Mouse (Mus musculus): ENCODE data around the gene Galntl6. TPM values are rescaled to one million over a fixed set of nuclear protein-coding genes. Genes with fewer than 3 reads are reported as not detected.

Galntl6 gene
- not detected for polyA plus RNA-seq (2012; fragmentation: generic; extraction: Trizol)

- TF ChIP-seq POLR2A (IDR thresholded peaks at IDR 0.05; ENCODE audit: insufficient read length, low read depth) (no peak), CEBPB (IDR thresholded peaks at IDR 0.05; ENCODE audit: insufficient read depth, poor library complexity, severe bottlenecking) (no peak), E2F4 (IDR thresholded peaks at IDR 0.05; ENCODE audit: insufficient read depth) (no peak), POLR2AphosphoS2 (IDR thresholded peaks at IDR 0.05; ENCODE audit: insufficient read length, low read depth) (no peak), MYOD1 (IDR thresholded peaks at IDR 0.05; ENCODE audit: control insufficient read depth in 1 of 3, insufficient read length in 2 of 3, low read depth in 2 of 3) (no peak), USF1 (IDR thresholded peaks at IDR 0.05; ENCODE audit: low read depth) (no peak), TCF12 (IDR thresholded peaks at IDR 0.05; ENCODE audit: insufficient read depth, poor library complexity, severe bottlenecking) (no peak), TCF3 (IDR thresholded peaks at IDR 0.05; ENCODE audit: insufficient read length, low read depth) (no peak)
- Histone ChIP-seq H3ac (ENCODE audit: control insufficient read depth, insufficient read length) (no peak within 1 kb of the TSS), H3K4me3 (peak within 1 kb of the TSS; percentile 20), H3K79me2 (ENCODE audit: control insufficient read depth, insufficient read depth) (no peaks in the 10 kb centered on the region), H3K36me3 (ENCODE audit: control insufficient read depth, insufficient read depth) (no peaks in the 10 kb centered on the region), H3K4me2 (ENCODE audit: low read depth) (peak within 1 kb of the TSS; percentile 61), H3K27me3 (ENCODE audit: control insufficient read depth, insufficient read depth, insufficient read length) (no peaks in the 10 kb centered on the region)
These were observed at the start of gene Galntl6 for GRCm38 (mm10) chr8:58912196-58912839. Gene Galntl6 (minus strand): TSS chr8:58912640.

- H3K79me2 ChIP-seq (ENCODE audit: control insufficient read depth, insufficient read depth): no peaks in the 10 kb centered on the region
- no peak overlapping the region for H3ac ChIP-seq (ENCODE audit: control insufficient read depth, insufficient read length)
- H3K36me3 ChIP-seq (ENCODE audit: control insufficient read depth, insufficient read depth): no peaks in the 10 kb centered on the region
- no peak overlapping the region for H3K4me2 ChIP-seq (ENCODE audit: low read depth)
- no peak overlapping the region for H3K4me3 ChIP-seq
- TF ChIP-seq TCF3 (IDR thresholded peaks at IDR 0.05; ENCODE audit: insufficient read length, low read depth): no peak
- no peak for TF ChIP-seq USF1 (IDR thresholded peaks at IDR 0.05; ENCODE audit: low read depth)
- TF ChIP-seq E2F4 (IDR thresholded peaks at IDR 0.05; ENCODE audit: insufficient read depth): no peak
- no peak for TF ChIP-seq SRF (IDR thresholded peaks at IDR 0.05; ENCODE audit: control insufficient read depth, insufficient read length, low read depth)
- TF ChIP-seq MYOG (IDR thresholded peaks at IDR 0.05; ENCODE audit: control insufficient read depth in 1 of 3, insufficient read depth in 1 of 3, insufficient read length in 2 of 3, low read depth in 2 of 3): no peak
- no peaks in the 10 kb centered on the region for H3K27me3 ChIP-seq (ENCODE audit: control insufficient read depth, insufficient read depth, insufficient read length)
These were observed 44.8 kb upstream of the Galntl6 start for GRCm38 (mm10) chr8:58957195-58957739.

GRCm38 (mm10) chr8:58943773-58944172 lies 31.3 kb upstream of the Galntl6 start:
- Histone ChIP-seq H3K36me3 (ENCODE audit: control insufficient read depth, insufficient read depth) (no peaks in the 10 kb centered on the region), H3K4me3 (no peak overlapping the region), H3ac (ENCODE audit: control insufficient read depth, insufficient read length) (no peak overlapping the region), H3K4me2 (ENCODE audit: low read depth) (no peak overlapping the region), H3K27me3 (ENCODE audit: control insufficient read depth, insufficient read depth, insufficient read length) (no peaks in the 10 kb centered on the region), H3K79me2 (ENCODE audit: control insufficient read depth, insufficient read depth) (no peaks in the 10 kb centered on the region)
- no peak for TF ChIP-seq MAX (IDR thresholded peaks at IDR 0.05; ENCODE audit: low read depth)
- TF ChIP-seq SRF (IDR thresholded peaks at IDR 0.05; ENCODE audit: control insufficient read depth, insufficient read length, low read depth): no peak
- TF ChIP-seq TCF3 (IDR thresholded peaks at IDR 0.05; ENCODE audit: insufficient read length, low read depth): no peak
- no peak for TF ChIP-seq REST (IDR thresholded peaks at IDR 0.05; ENCODE audit: insufficient read depth, insufficient read length)
- no peak for TF ChIP-seq E2F4 (IDR thresholded peaks at IDR 0.05; ENCODE audit: insufficient read depth)
- TF ChIP-seq CEBPB (IDR thresholded peaks at IDR 0.05; ENCODE audit: insufficient read depth, poor library complexity, severe bottlenecking): no peak
- TF ChIP-seq MYOG (IDR thresholded peaks at IDR 0.05; ENCODE audit: control insufficient read depth in 1 of 3, insufficient read depth in 1 of 3, insufficient read length in 2 of 3, low read depth in 2 of 3): no peak
- TF ChIP-seq USF1 (IDR thresholded peaks at IDR 0.05; ENCODE audit: low read depth): no peak
- TF ChIP-seq MYOD1 (IDR thresholded peaks at IDR 0.05; ENCODE audit: control insufficient read depth in 1 of 3, insufficient read length in 2 of 3, low read depth in 2 of 3): no peak
- no peak for TF ChIP-seq POLR2A (IDR thresholded peaks at IDR 0.05; ENCODE audit: insufficient read length, low read depth)
- no peak for TF ChIP-seq TCF12 (IDR thresholded peaks at IDR 0.05; ENCODE audit: insufficient read depth, poor library complexity, severe bottlenecking)
- no peak for TF ChIP-seq POLR2AphosphoS2 (IDR thresholded peaks at IDR 0.05; ENCODE audit: insufficient read length, low read depth)

- no peak overlapping the region for H3ac ChIP-seq (ENCODE audit: control insufficient read depth, insufficient read length)
- TF ChIP-seq CEBPB (IDR thresholded peaks at IDR 0.05; ENCODE audit: insufficient read depth, poor library complexity, severe bottlenecking) (no peak), POLR2A (IDR thresholded peaks at IDR 0.05; ENCODE audit: insufficient read length, low read depth) (no peak), REST (IDR thresholded peaks at IDR 0.05; ENCODE audit: insufficient read depth, insufficient read length) (no peak), E2F4 (IDR thresholded peaks at IDR 0.05; ENCODE audit: insufficient read depth) (no peak), TCF12 (IDR thresholded peaks at IDR 0.05; ENCODE audit: insufficient read depth, poor library complexity, severe bottlenecking) (no peak), MAX (IDR thresholded peaks at IDR 0.05; ENCODE audit: low read depth) (no peak), MYOG (IDR thresholded peaks at IDR 0.05; ENCODE audit: control insufficient read depth in 1 of 3, insufficient read depth in 1 of 3, insufficient read length in 2 of 3, low read depth in 2 of 3) (no peak), SRF (IDR thresholded peaks at IDR 0.05; ENCODE audit: control insufficient read depth, insufficient read length, low read depth) (no peak)
These were observed 18.6 kb upstream of the Galntl6 start for GRCm38 (mm10) chr8:58931066-58931465.

GRCm38 (mm10) chr8:58915142-58915541 lies 2.7 kb upstream of the Galntl6 start:
- TF ChIP-seq CEBPB (IDR thresholded peaks at IDR 0.05; ENCODE audit: insufficient read depth, poor library complexity, severe bottlenecking): no peak
- TF ChIP-seq MYOG (IDR thresholded peaks at IDR 0.05; ENCODE audit: control insufficient read depth in 1 of 3, insufficient read depth in 1 of 3, insufficient read length in 2 of 3, low read depth in 2 of 3): no peak
- H3K79me2 ChIP-seq (ENCODE audit: control insufficient read depth, insufficient read depth): no peaks in the 10 kb centered on the region

More at GRCm38 (mm10) chr8:58931066-58931465, 18.6 kb upstream of the Galntl6 start:
- Histone ChIP-seq H3K4me3 (no peak overlapping the region), H3K4me2 (ENCODE audit: low read depth) (no peak overlapping the region), H3K79me2 (ENCODE audit: control insufficient read depth, insufficient read depth) (no peaks in the 10 kb centered on the region), H3K27me3 (ENCODE audit: control insufficient read depth, insufficient read depth, insufficient read length) (no peaks in the 10 kb centered on the region), H3K36me3 (ENCODE audit: control insufficient read depth, insufficient read depth) (no peaks in the 10 kb centered on the region)

More at GRCm38 (mm10) chr8:58915142-58915541, 2.7 kb upstream of the Galntl6 start:
- Histone ChIP-seq H3K4me3 (no peak overlapping the region), H3K4me2 (ENCODE audit: low read depth) (no peak overlapping the region), H3K27me3 (ENCODE audit: control insufficient read depth, insufficient read depth, insufficient read length) (no peaks in the 10 kb centered on the region), H3ac (ENCODE audit: control insufficient read depth, insufficient read length) (no peak overlapping the region), H3K36me3 (ENCODE audit: control insufficient read depth, insufficient read depth) (no peaks in the 10 kb centered on the region)

Measured in myocyte (in vitro differentiated cells).